In the genomic region with DNA sequence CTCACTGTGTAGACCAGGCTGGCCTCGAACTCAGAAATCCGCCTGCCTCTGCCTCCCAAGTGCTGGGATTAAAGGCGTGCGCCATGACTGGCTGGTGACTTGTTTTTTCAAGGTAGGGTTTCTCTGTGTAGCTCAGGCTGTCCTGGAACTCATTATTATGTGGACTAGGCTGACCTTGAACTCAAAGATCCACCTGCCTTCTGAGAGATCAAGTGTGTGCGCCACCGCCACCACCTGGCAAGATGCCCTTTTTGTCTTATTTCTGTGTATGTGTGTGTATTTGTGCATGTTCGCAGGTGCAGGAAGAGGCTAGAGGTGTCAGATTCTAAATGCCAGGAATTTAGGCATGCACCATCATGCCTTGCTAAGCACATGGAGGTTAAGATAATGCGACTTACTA, we compare ENCODE assay signal across 31 mouse cellular contexts. TPM values are rescaled to one million over a fixed set of nuclear protein-coding genes. Genes with fewer than 3 reads are reported as not detected.
DNase-seq lines count a peak whose midpoint lies in the region; ATAC-seq and TF ChIP-seq lines count a peak whose summit lies in the region.
"Had no signal": no experiment of that assay in that cellular context is flagged by ENCODE, and none has a peak within 500 bp of the region (broad histone marks: within the 10 kb centered on the region; RNA-seq: fewer than 3 reads in every experiment).

No protein-coding gene starts in this region.

- no peaks in the 10 kb centered on the region for H3K27me3 ChIP-seq in intestine, postnatal 0 days (replicated peaks; ENCODE audit: control insufficient read depth, insufficient read depth, low read length)
- no peaks in the 10 kb centered on the region for H3K27me3 ChIP-seq in intestine, embryonic 16.5 days (replicated peaks; ENCODE audit: control insufficient read depth, insufficient read depth, low read length)
- H3K27me3 ChIP-seq in splenic B cell, adult 2 months (ENCODE audit: control insufficient read depth, insufficient read depth, low read length, poor library complexity, severe bottlenecking), result no peaks in the 10 kb centered on the region
- H3K27me3 ChIP-seq: forebrain, embryonic 15.5 days; heart, embryonic 12.5 days; intestine, embryonic 15.5 days had no signal

- peak; percentile 24 for DNase-seq in thymus, postnatal 4 days
- no peak for DNase-seq in thymus, postnatal 0 days (ENCODE audit: low spot score)
- peak; percentile 75 for DNase-seq in R1 (ENCODE audit: low read depth, low spot score)
- DNase-seq in splenic B cell, adult 2 months (ENCODE audit: low read depth, low spot score), result peak; percentile 38
- DNase-seq in MN1 (ENCODE audit: low spot score), result no peak
- DNase-seq in cerebellum, postnatal 4 days (ENCODE audit: low spot score in 2 of 2), result no peak
- DNase-seq: adrenal gland, postnatal 10 days; adrenal gland, postnatal 36 days; B cell, adult 2 months; cerebellum, adult 11 months; cerebellum, adult 2 months; cerebellum, postnatal 10 days; cerebellum, postnatal 36 days; gastrocnemius, postnatal 25 days; heart, adult 18-20 months; heart, postnatal 10 days; heart, postnatal 36 days had no signal

- no peak for ATAC-seq in intestine, postnatal 0 days
- no peak for ATAC-seq in intestine, embryonic 16.5 days
- ATAC-seq: forebrain, embryonic 15.5 days; hindbrain, embryonic 16.5 days; intestine, embryonic 15.5 days had no signal

- no peak overlapping the region for H3K4me2 ChIP-seq in intestine, postnatal 0 days (replicated peaks; ENCODE audit: low read depth)
- H3K4me2 ChIP-seq in intestine, embryonic 16.5 days (ENCODE audit: low read depth, low read length), result no peak overlapping the region
- H3K4me2 ChIP-seq: embryonic facial prominence, embryonic 13.5 days; forebrain, embryonic 12.5 days; forebrain, embryonic 15.5 days; heart, embryonic 12.5 days; heart, embryonic 15.5 days; hindbrain, embryonic 13.5 days; intestine, embryonic 15.5 days had no signal

- no peak overlapping the region for H3K27ac ChIP-seq in intestine, postnatal 0 days (ENCODE audit: low read depth, low read length)
- no peak overlapping the region for H3K27ac ChIP-seq in intestine, embryonic 16.5 days (ENCODE audit: low read length)
- H3K27ac ChIP-seq: embryonic facial prominence, embryonic 10.5 days; embryonic facial prominence, embryonic 13.5 days; forebrain, embryonic 12.5 days; forebrain, embryonic 15.5 days; heart, embryonic 15.5 days; hindbrain, embryonic 10.5 days; hindbrain, embryonic 13.5 days had no signal

- no peaks in the 10 kb centered on the region for H3K9me3 ChIP-seq in intestine, postnatal 0 days (ENCODE audit: control insufficient read depth)
- H3K9me3 ChIP-seq in intestine, embryonic 16.5 days (ENCODE audit: control insufficient read depth, low read length), result no peaks in the 10 kb centered on the region
- H3K9me3 ChIP-seq: embryonic facial prominence, embryonic 10.5 days; embryonic facial prominence, embryonic 13.5 days; forebrain, embryonic 12.5 days; forebrain, embryonic 15.5 days; heart, embryonic 12.5 days; heart, embryonic 15.5 days; hindbrain, embryonic 10.5 days; hindbrain, embryonic 13.5 days; intestine, embryonic 15.5 days had no signal

- no peak overlapping the region for H3K9ac ChIP-seq in intestine, postnatal 0 days (ENCODE audit: low read depth, low read length)
- no peak overlapping the region for H3K9ac ChIP-seq in intestine, embryonic 16.5 days (ENCODE audit: low read depth, low read length)
- H3K9ac ChIP-seq: embryonic facial prominence, embryonic 13.5 days; forebrain, embryonic 12.5 days; forebrain, embryonic 15.5 days; heart, embryonic 12.5 days; heart, embryonic 15.5 days; hindbrain, embryonic 13.5 days; intestine, embryonic 15.5 days had no signal

- WGBS in intestine, postnatal 0 days, result 97% methylated on average over 8 of the region's 8 CpGs
- WGBS in intestine, embryonic 16.5 days, result 92% methylated on average over 8 of the region's 8 CpGs

- no peak overlapping the region for H3K4me3 ChIP-seq in intestine, postnatal 0 days (ENCODE audit: low read depth, low read length)
- H3K4me3 ChIP-seq in intestine, embryonic 16.5 days (ENCODE audit: low read length), result no peak overlapping the region
- H3K4me3 ChIP-seq: embryonic facial prominence, embryonic 10.5 days; embryonic facial prominence, embryonic 13.5 days; erythroblast, embryonic 14.5 days; forebrain, embryonic 12.5 days; forebrain, embryonic 15.5 days; heart, embryonic 12.5 days; heart, embryonic 15.5 days; hindbrain, embryonic 10.5 days; hindbrain, embryonic 13.5 days; intestine, embryonic 15.5 days had no signal

- TF ChIP-seq CTCF in intestine, postnatal 0 days (IDR thresholded peaks at IDR 0.05; ENCODE audit: low read depth), result 0 out of 2 replicates have a peak, but pooled peaks have one; percentile 6

- H3K36me3 ChIP-seq in intestine, postnatal 0 days (ENCODE audit: control insufficient read depth, insufficient read depth), result no peaks in the 10 kb centered on the region
- H3K36me3 ChIP-seq in intestine, embryonic 16.5 days (ENCODE audit: control insufficient read depth, insufficient read depth, low read length), result no peaks in the 10 kb centered on the region
- no peaks in the 10 kb centered on the region for H3K36me3 ChIP-seq in splenic B cell, adult 2 months (ENCODE audit: control insufficient read depth, insufficient read depth, low read length, poor library complexity, severe bottlenecking)
- H3K36me3 ChIP-seq: embryonic facial prominence, embryonic 10.5 days; embryonic facial prominence, embryonic 13.5 days; forebrain, embryonic 12.5 days; forebrain, embryonic 15.5 days; G1E; heart, embryonic 12.5 days; heart, embryonic 15.5 days; hindbrain, embryonic 10.5 days; hindbrain, embryonic 13.5 days; intestine, embryonic 15.5 days had no signal

- peaks cover 15% of the 10 kb centered on the region for H3K4me1 ChIP-seq in intestine, postnatal 0 days (replicated peaks; ENCODE audit: control insufficient read depth, insufficient read depth, low read length)
- peaks cover 40% of the 10 kb centered on the region for H3K4me1 ChIP-seq in intestine, embryonic 16.5 days (ENCODE audit: control insufficient read depth, insufficient read depth, low read length)

RNA-seq across cellular contexts. Expression of gene Foxp4, which starts 32.0 kb away (rescaled TPM):
- 12.9 and 13.3 TPM in 2 replicates for polyA plus RNA-seq in intestine, postnatal 0 days (2015; fragmentation: Nextera tagmentation; extraction: Ambion mirVana)
- polyA plus RNA-seq in intestine, embryonic 16.5 days (2015; fragmentation: Nextera tagmentation; extraction: Ambion mirVana), result 12.5 and 13.6 TPM in 2 replicates
- polyA plus RNA-seq in thymus, postnatal 0 days (2015; fragmentation: Nextera tagmentation; extraction: Ambion mirVana), result 18.0 TPM in 2 replicates

Comparison
In these comparisons a context has a peak if more than half of its experiments do, and no peak if none do; other contexts are left out.
1. DNase-seq: peak in thymus, postnatal 4 days (single experiment), R1 (single experiment) and splenic B cell, adult 2 months (single experiment); none in thymus, postnatal 0 days (single experiment), MN1 (single experiment) and cerebellum, postnatal 4 days (0 of 2).